Mouse (Mus musculus) hindbrain, embryonic 14.5 days (tissue): Measurements from ENCODE around the gene Epx. TPM values are rescaled to one million over a fixed set of nuclear protein-coding genes. Genes with fewer than 3 reads are reported as not detected.

ENCODE experiments used
- ATAC-seq: fragments of 200-750 bp; cut with Nextera tagmentation; 2 replicates; pipeline ENCODE4 v1.8.0; 2017; ENCODE audit warnings: moderate number of reproducible peaks, mild to moderate bottlenecking, moderate TSS enrichment, moderate library complexity; ENCODE audit not compliant: low FRiP score
- DNase-seq: peaks from one replicate; pipeline ENCODE4 v3.0.0-alpha.2; 2015; ENCODE audit warnings: low spot score
- H3K27ac ChIP-seq: fragments of 300-500 bp; sonication (generic); 2 replicates; pipeline ENCODE4 v1.5.1; 2014; ENCODE audit warnings: mild to moderate bottlenecking, moderate library complexity
- H3K27me3 ChIP-seq: fragments of 300-500 bp; sonication (generic); 2 replicates; pipeline ENCODE4 v1.6.1; 2014; ENCODE audit warnings: mild to moderate bottlenecking, low read length, mixed read lengths; ENCODE audit not compliant: control insufficient read depth, insufficient read depth
- H3K36me3 ChIP-seq: fragments of 300-500 bp; sonication (generic); replicated peaks from 2 replicates; pipeline ENCODE4 v1.6.1; 2014; ENCODE audit not compliant: control insufficient read depth, insufficient read depth
- H3K4me1 ChIP-seq: fragments of 300-500 bp; sonication (generic); replicated peaks from 2 replicates; pipeline ENCODE4 v1.6.1; 2014; ENCODE audit warnings: antibody characterized with exemption, low read length, mixed read lengths; ENCODE audit not compliant: control insufficient read depth, insufficient read depth
- H3K4me2 ChIP-seq: fragments of 300-500 bp; sonication (generic); replicated peaks from 2 replicates; pipeline ENCODE4 v1.6.1; 2014; ENCODE audit warnings: mild to moderate bottlenecking, moderate library complexity
- H3K4me3 ChIP-seq: fragments of 300-500 bp; sonication (generic); replicated peaks from 2 replicates; pipeline ENCODE4 v1.5.1; 2014; ENCODE audit warnings: mild to moderate bottlenecking, low read length
- H3K9ac ChIP-seq: fragments of 300-500 bp; sonication (generic); 2 replicates; pipeline ENCODE4 v1.6.1; 2014
- H3K9me3 ChIP-seq: fragments of 300-500 bp; sonication (generic); 2 replicates; pipeline ENCODE4 v1.6.1; 2016; ENCODE audit warnings: low read length; ENCODE audit not compliant: control insufficient read depth
- WGBS: fragments of 180-500 bp; shearing (Covaris S2); extraction: QIAGEN DNeasy Blood & Tissue Kit; methylation state at CpG from one replicate; pipeline ENCODE4 v1.1.7; 2014; 5-methylcytosine and 5-hydroxymethylcytosine counted together
- polyA plus RNA-seq: library from polyadenylated mRNA; unstranded; fragments of >200 nt; fragmentation: Nextera tagmentation; extraction: Ambion mirVana; gene quantifications from 2 replicates; pipeline ENCODE4 v1.2.1, GENCODE M21; 2014

The Epx gene
- polyA plus RNA-seq, 1 experiment from 2014 or later = not detected

GRCm38 (mm10) chr11:87852690-87853596, 22.4 kb downstream of the Epx start, which contains the start of gene Mks1:
Gene Mks1, plus strand, starts transcription at chr11:87853215.
- peaks cover 16% of the 10 kb centered on the region; the same call in 1 of the 2 replicates for H3K36me3 ChIP-seq
- WGBS = 5% methylated on average over 40 of the region's 40 CpGs
- no peaks in the 10 kb centered on the region for H3K27me3 ChIP-seq
- H3K9me3 ChIP-seq = no peaks in the 10 kb centered on the region
- peak within 1 kb of the TSS; percentile 61 for H3K27ac ChIP-seq
- peak within 1 kb of the TSS; percentile 62 for H3K4me3 ChIP-seq
- DNase-seq (peak; percentile 95), ATAC-seq (peak; percentile 96)
- peaks cover 9% of the 10 kb centered on the region for H3K4me1 ChIP-seq
- H3K4me2 ChIP-seq = peak within 1 kb of the TSS; percentile 71
- peak within 1 kb of the TSS; percentile 62 for H3K9ac ChIP-seq

DNA sequence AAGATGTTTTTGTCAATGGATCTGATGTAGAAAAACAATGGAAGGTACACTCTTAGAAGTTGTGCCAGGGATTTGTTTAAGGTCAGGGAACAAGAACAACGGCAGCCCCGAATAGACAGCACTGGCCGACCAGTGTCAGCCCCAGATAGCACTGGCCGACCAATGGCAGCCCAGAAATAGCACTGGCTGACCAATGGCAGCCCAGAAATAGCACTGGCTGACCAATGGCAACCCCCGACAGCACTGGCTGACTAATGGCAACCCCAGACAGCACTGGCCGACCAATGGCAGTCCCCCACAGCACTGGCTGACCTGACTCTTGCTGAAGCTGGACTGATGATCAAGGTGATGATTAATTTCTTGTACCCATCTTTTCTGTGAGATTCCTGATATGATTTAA, 27.5 kb downstream of the Epx start:
- ATAC-seq (no peak), DNase-seq (no peak)
- no peaks in the 10 kb centered on the region for H3K9me3 ChIP-seq

GRCm38 (mm10) chr11:87846968-87847600, 28.3 kb downstream of the Epx start:
- no peak overlapping the region for H3K4me3 ChIP-seq
- no peak overlapping the region for H3K9ac ChIP-seq
- H3K27ac ChIP-seq = no peak overlapping the region
- ATAC-seq (no peak), DNase-seq (no peak)
- no peaks in the 10 kb centered on the region for H3K9me3 ChIP-seq
- H3K36me3 ChIP-seq = no peaks in the 10 kb centered on the region
- 82% methylated on average over 12 of the region's 12 CpGs for WGBS
- H3K4me2 ChIP-seq = no peak overlapping the region
- no peaks in the 10 kb centered on the region for H3K4me1 ChIP-seq
- no peaks in the 10 kb centered on the region for H3K27me3 ChIP-seq

More for the DNA sequence above, 27.5 kb downstream of the Epx start:
- H3K27ac ChIP-seq = no peak overlapping the region
- WGBS = 53% methylated on average over 6 of the region's 6 CpGs
- no peak overlapping the region for H3K9ac ChIP-seq
- H3K4me2 ChIP-seq = no peak overlapping the region
- no peaks in the 10 kb centered on the region for H3K27me3 ChIP-seq
- no peaks in the 10 kb centered on the region for H3K4me1 ChIP-seq
- H3K4me3 ChIP-seq = no peak overlapping the region
- no peaks in the 10 kb centered on the region for H3K36me3 ChIP-seq

DNA sequence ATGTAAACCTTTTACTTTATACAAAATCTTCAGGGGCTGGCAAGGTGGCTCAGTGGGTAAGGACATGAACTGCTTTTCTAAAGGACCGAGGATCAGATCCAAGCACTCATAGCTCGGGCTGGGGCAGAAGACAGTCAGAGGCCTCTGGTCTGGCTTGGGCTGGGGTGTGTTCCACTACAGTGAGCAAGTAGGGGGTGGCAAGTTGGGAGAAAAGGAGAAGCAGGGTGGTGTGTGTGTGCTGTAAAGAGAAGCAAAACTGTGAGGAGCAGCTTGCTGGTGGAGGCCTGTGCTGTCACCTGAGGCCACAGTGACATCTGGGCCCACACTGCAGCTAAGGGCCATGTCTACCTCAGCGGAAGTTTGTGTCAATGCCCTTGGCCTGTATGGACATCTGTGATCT, 33.9 kb downstream of the Epx start:
- Histone ChIP-seq H3K9ac (no peak overlapping the region), H3K4me3 (no peak overlapping the region), H3K36me3 (no peaks in the 10 kb centered on the region), H3K27me3 (no peaks in the 10 kb centered on the region), H3K4me2 (no peak overlapping the region), H3K27ac (no peak overlapping the region), H3K9me3 (no peaks in the 10 kb centered on the region), H3K4me1 (no peaks in the 10 kb centered on the region)
- ATAC-seq = no peak
- WGBS = 89% methylated on average over 3 of the region's 3 CpGs
- no peak for DNase-seq

GRCm38 (mm10) chr11:87840676-87841075, 34.7 kb downstream of the Epx start:
- WGBS = 94% methylated on average over 8 of the region's 8 CpGs
- Histone ChIP-seq H3K27me3 (no peaks in the 10 kb centered on the region), H3K4me3 (no peak overlapping the region), H3K4me2 (no peak overlapping the region), H3K4me1 (no peaks in the 10 kb centered on the region), H3K27ac (no peak overlapping the region), H3K36me3 (no peaks in the 10 kb centered on the region), H3K9me3 (no peaks in the 10 kb centered on the region), H3K9ac (no peak overlapping the region)
- no peak for DNase-seq
- no peak for ATAC-seq

DNA sequence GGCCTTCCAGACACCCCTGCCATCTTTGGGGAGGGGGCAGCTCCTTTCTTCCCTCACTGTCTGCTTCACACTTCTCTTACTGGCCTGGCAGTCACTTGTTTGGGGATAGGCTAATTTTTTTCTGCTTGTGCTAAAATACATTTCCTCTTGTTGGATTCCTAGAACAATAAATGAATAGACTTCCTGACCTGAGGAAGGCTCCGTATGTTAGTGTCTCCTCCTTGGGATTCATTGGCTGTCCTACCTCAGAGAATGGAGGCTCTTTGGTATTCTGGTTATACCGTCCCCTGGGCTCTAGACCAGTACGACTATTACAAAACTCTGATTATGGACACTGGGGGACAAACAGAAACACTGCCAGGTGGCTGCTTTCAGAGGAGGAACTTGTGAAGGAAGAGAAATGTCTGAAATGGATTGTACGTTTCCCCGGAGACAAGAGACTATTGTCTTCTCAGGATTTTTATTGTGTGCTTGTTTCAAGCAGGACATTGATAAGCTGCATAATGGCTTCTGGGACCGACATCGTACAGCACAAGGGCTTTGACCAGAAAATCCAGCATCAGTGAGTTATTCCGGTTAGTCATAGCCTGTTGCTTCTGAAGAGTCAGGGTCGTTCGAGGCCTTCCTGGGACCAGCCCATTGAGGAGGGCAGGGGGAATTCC, 47.0 kb downstream of the Epx start, which contains the start of gene Lpo:
Gene Lpo, minus strand, starts transcription at position 51 of the 662 bp plus-strand sequence.
- no peak for ATAC-seq
- no peak for DNase-seq

DNA sequence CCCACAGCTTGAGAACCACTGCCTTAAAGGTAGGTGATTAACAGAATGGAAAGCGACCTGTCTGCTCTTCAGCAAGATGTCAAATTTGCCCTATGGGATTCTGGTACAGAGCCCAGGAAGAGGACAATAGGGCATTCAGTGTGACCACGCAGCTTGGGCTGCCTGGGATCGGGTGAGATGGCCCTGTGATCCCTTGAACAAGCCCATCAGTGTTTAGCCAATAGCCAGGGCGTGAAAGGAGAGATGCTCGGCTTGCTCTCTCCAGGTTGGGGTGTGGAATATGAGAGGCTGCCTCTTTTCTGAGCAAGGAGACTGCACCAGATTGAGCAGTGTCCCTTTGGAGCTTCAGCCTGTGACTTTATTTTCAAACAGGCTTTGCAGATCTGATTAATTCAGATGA, 53.8 kb downstream of the Epx start:
- no peaks in the 10 kb centered on the region for H3K9me3 ChIP-seq
- H3K36me3 ChIP-seq = no peaks in the 10 kb centered on the region
- no peak overlapping the region for H3K4me3 ChIP-seq
- no peaks in the 10 kb centered on the region for H3K27me3 ChIP-seq
- no peak overlapping the region for H3K4me2 ChIP-seq
- no peak overlapping the region for H3K27ac ChIP-seq
- 49% methylated on average over 5 of the region's 5 CpGs for WGBS
- H3K9ac ChIP-seq = no peak overlapping the region
- ATAC-seq (no peak), DNase-seq (no peak)
- H3K4me1 ChIP-seq = peaks cover 9% of the 10 kb centered on the region

More for the DNA sequence above, 47.0 kb downstream of the Epx start, which contains the start of gene Lpo:
- Histone ChIP-seq H3K4me2 (no peak within 1 kb of the TSS), H3K4me1 (0 out of 2 replicates have a peak, but pooled peaks cover 3% of the 10 kb centered on the region), H3K9me3 (no peaks in the 10 kb centered on the region), H3K27me3 (no peaks in the 10 kb centered on the region), H3K27ac (no peak within 1 kb of the TSS), H3K36me3 (no peaks in the 10 kb centered on the region), H3K9ac (no peak within 1 kb of the TSS), H3K4me3 (no peak within 1 kb of the TSS)
- 16% methylated on average over 10 of the region's 10 CpGs for WGBS

DNA sequence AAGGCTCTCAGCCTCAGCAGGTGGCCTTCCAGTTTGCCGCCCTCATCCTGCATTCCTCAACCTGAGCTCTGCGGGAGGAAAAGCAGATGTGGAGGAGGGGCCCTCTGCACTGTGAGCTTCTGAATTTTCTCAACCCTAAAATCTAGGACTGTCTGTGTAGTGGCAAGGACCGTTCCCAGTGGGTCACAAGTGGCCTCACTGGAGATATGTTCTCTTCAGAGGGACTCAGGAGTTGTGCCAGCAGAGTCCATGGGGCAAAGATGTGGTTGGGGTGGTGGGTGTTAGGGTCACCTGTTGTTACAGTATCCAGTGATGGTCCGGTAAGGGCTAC, 57.9 kb downstream of the Epx start:
- no peaks in the 10 kb centered on the region for H3K27me3 ChIP-seq
- ATAC-seq (no peak; the same call in 1 of the 2 replicates), DNase-seq (no peak)
- peaks cover 9% of the 10 kb centered on the region for H3K4me1 ChIP-seq
- peak overlapping the region; percentile 36 for H3K4me3 ChIP-seq
- H3K9ac ChIP-seq = peak overlapping the region; percentile 63
- H3K27ac ChIP-seq = no peak overlapping the region; the same call in 1 of the 2 replicates
- peak overlapping the region; percentile 78 for H3K4me2 ChIP-seq
- 32% methylated on average over 4 of the region's 4 CpGs for WGBS
- H3K9me3 ChIP-seq = no peaks in the 10 kb centered on the region
- no peaks in the 10 kb centered on the region for H3K36me3 ChIP-seq
